Mouse (Mus musculus): Measurements from ENCODE around the gene Pakap.

- TF ChIP-seq CTCF (IDR thresholded peaks at IDR 0.05; ENCODE audit: insufficient read depth, low read depth, low read length) (no peak), POLR2A (IDR thresholded peaks at IDR 0.05; ENCODE audit: insufficient read depth, low read depth, low read length) (no peak)
These were observed 320.3 kb downstream of the Pakap start for GRCm38 (mm10) chr4:57888246-57888645.
